Mouse (Mus musculus) adipocyte (in vitro differentiated cells): ENCODE measurements at regions not wholly inside any gene's neighbourhood (a gene's known extent, or its start where the extent isn't known, plus 50 kb on each side); places are given as distances from the start of the nearest gene placed in this dataset.

ENCODE experiments used
- DNase-seq: peaks from one replicate; pipeline ENCODE4 v3.0.0-alpha.2; 2016; ENCODE audit warnings: low spot score

GRCm38 (mm10) chr11:18165609-18166347, 212.1 kb upstream of the Etaa1 start:
- no peak for DNase-seq

GRCm38 (mm10) chr11:18164025-18164423, 210.3 kb upstream of the Etaa1 start:
- DNase-seq: no peak

GRCm38 (mm10) chr11:18163156-18164024, 209.7 kb upstream of the Etaa1 start:
- peak; percentile 36 for DNase-seq

GRCm38 (mm10) chr11:18156506-18156905, 202.8 kb upstream of the Etaa1 start:
- DNase-seq: no peak

GRCm38 (mm10) chr11:18151788-18152563, 198.3 kb upstream of the Etaa1 start:
- peak; percentile 73 for DNase-seq

GRCm38 (mm10) chr11:18151369-18151768, 197.7 kb upstream of the Etaa1 start:
- no peak for DNase-seq

GRCm38 (mm10) chr11:18127488-18127887, 173.8 kb upstream of the Etaa1 start:
- no peak for DNase-seq

GRCm38 (mm10) chr11:18123031-18123430, 169.4 kb upstream of the Etaa1 start:
- no peak for DNase-seq

- DNase-seq: no peak
These were observed 168.9 kb upstream of the Etaa1 start for GRCm38 (mm10) chr11:18122616-18123015.

GRCm38 (mm10) chr11:18115693-18116450, 162.2 kb upstream of the Etaa1 start:
- peak; percentile 3 for DNase-seq

- DNase-seq: no peak
These were observed 149.2 kb upstream of the Etaa1 start for GRCm38 (mm10) chr11:18102841-18103240.

GRCm38 (mm10) chr11:18075840-18076435, 122.3 kb upstream of the Etaa1 start:
- DNase-seq: no peak

- DNase-seq: peak; percentile 42
These were observed 117.1 kb upstream of the Etaa1 start for GRCm38 (mm10) chr11:18070586-18071306.

GRCm38 (mm10) chr11:18070032-18070374, 116.3 kb upstream of the Etaa1 start:
- no peak for DNase-seq

GRCm38 (mm10) chr11:18069348-18070031, 115.8 kb upstream of the Etaa1 start:
- no peak for DNase-seq

- peak; percentile 36 for DNase-seq
These were observed 114.4 kb upstream of the Etaa1 start for GRCm38 (mm10) chr11:18068085-18068484.

- peak; percentile 35 for DNase-seq
These were observed 114.0 kb upstream of the Etaa1 start for GRCm38 (mm10) chr11:18067676-18068075.

- DNase-seq: no peak
These were observed 87.9 kb upstream of the Etaa1 start for GRCm38 (mm10) chr11:18041589-18041988.

- no peak for DNase-seq
These were observed 77.4 kb upstream of the Etaa1 start for GRCm38 (mm10) chr11:18031049-18031448.

- no peak for DNase-seq
These were observed 68.4 kb upstream of the Etaa1 start for GRCm38 (mm10) chr11:18022065-18022464.
